Mouse (Mus musculus) lung, adult 2 months (tissue): Measurements from ENCODE around the gene Ccdc92b.

ENCODE experiments used
- CTCF ChIP-seq: fragments of 200-500 bp; IDR thresholded peaks from 2 replicates; pipeline ENCODE4 v1.5.1; 2011; ENCODE audit warnings: mild to moderate bottlenecking, low read length, control low read depth; ENCODE audit not compliant: insufficient read depth
- POLR2A ChIP-seq: fragments of 200-500 bp; IDR thresholded peaks from 2 replicates; pipeline ENCODE4 v1.6.1; 2011; ENCODE audit warnings: low read depth, mild to moderate bottlenecking, control low read depth, low read length, borderline replicate concordance; ENCODE audit errors: extremely low read depth

DNA sequence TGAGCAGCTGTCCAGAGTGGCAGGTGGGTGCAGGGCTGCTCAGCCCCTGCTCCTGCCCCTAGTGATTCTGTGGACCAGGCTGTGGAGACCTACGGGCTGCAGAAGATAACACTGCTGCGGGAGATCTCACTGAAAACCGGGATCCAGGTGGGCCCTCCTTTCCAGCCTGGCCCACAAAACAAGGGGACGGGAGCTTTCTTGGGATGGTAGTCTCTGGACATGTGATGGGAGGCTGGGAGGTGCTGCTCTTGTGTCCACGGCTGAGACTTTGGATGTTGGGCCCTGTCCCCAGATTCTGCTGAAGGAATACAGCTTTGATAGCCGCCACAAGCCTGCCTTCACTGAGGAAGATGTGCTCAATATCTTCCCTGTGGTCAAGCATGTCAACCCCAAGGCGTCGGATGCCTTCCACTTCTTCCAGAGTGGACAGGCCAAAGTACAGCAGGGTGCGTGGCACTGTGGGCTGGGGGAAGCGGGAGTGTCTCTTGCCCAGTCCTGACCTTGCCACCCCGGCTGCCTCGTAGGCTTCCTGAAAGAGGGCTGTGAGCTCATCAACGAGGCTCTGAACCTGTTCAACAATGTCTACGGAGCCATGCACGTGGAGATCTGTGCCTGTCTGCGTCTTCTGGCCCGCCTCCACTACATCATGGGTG, 46.4 kb downstream of the Ccdc92b start:
- TF ChIP-seq CTCF (no peak), POLR2A (no peak)
